Mouse (Mus musculus): ENCODE data around the gene L1td1. TPM values are rescaled to one million over a fixed set of nuclear protein-coding genes. Genes with fewer than 3 reads are reported as not detected.

Gene L1td1
- total and polyA plus RNA-seq, 3 experiments, result not detected

GRCm38 (mm10) chr4:98702201-98702894, 24.2 kb upstream of the L1td1 start:
- no peak overlapping the region for H3K4me2 ChIP-seq (ENCODE audit: insufficient read depth, low read depth, poor library complexity, severe bottlenecking)
- dilution Hi-C loops (cut with MboI; ENCODE audit: extremely low pct_ligation_motif_present, extremely low pct_unique_long_range_greater_than_20kb, low sequenced_read_pairs) (no loop called here), in situ Hi-C loops (cut with MboI; ENCODE audit: low pct_ligation_motif_present, low pct_unique_long_range_greater_than_20kb, low sequenced_read_pairs) (no loop called here)
- H3K27ac ChIP-seq (ENCODE audit: insufficient read depth, low read depth), result no peak overlapping the region
- TF ChIP-seq CTCF (conservative IDR thresholded peaks at IDR 0.05 in 1 of 2, IDR thresholded peaks at IDR 0.05 in 1 of 2; ENCODE audit: low read depth in 2 of 2, low read length in 2 of 2) (no peak), RAD21 (IDR thresholded peaks at IDR 0.05; ENCODE audit: low read depth, low read length) (no peak), GABPA (IDR thresholded peaks at IDR 0.05; ENCODE audit: insufficient replicate concordance, low read depth, low read length) (no peak), CHD1 (IDR thresholded peaks at IDR 0.05; ENCODE audit: low read depth, low read length) (no peak), MAX (IDR thresholded peaks at IDR 0.05; ENCODE audit: low read length) (no peak), NRF1 (IDR thresholded peaks at IDR 0.05; ENCODE audit: low read depth, low read length) (no peak), MXI1 (IDR thresholded peaks at IDR 0.05; ENCODE audit: low read depth, low read length) (no peak), UBTF (IDR thresholded peaks at IDR 0.05; ENCODE audit: low read depth, low read length) (no peak)
- DNase-seq (ENCODE audit: extremely low read depth), result no peak
- no peaks in the 10 kb centered on the region for H3K4me1 ChIP-seq (ENCODE audit: control insufficient read depth in 1 of 2, insufficient read depth in 2 of 2)
- H3K36me3 ChIP-seq (replicated peaks in 1 of 2; ENCODE audit: control insufficient read depth in 1 of 2, insufficient read depth in 1 of 2, low read length in 1 of 2), result no peaks in the 10 kb centered on the region
- no peaks in the 10 kb centered on the region for H3K79me2 ChIP-seq (replicated peaks; ENCODE audit: control insufficient read depth, extremely low read depth, insufficient read depth, poor library complexity, severe bottlenecking)
- H3K4me3 ChIP-seq (replicated peaks in 1 of 3; ENCODE audit: low read depth in 2 of 3, low read length in 2 of 3, poor library complexity in 1 of 3), result no peak overlapping the region
- H3K9me3 ChIP-seq (replicated peaks; ENCODE audit: low read length), result peaks cover 83% of the 10 kb centered on the region
- no peaks in the 10 kb centered on the region for H3K27me3 ChIP-seq (replicated peaks)
- H3K9ac ChIP-seq (ENCODE audit: insufficient read depth, low read depth), result no peak overlapping the region

- no peak overlapping the region for H3K4me3 ChIP-seq (replicated peaks in 1 of 3; ENCODE audit: low read depth in 2 of 3, low read length in 2 of 3, poor library complexity in 1 of 3)
- H3K27ac ChIP-seq (ENCODE audit: insufficient read depth, low read depth), result no peak overlapping the region
- H3K27me3 ChIP-seq (replicated peaks), result no peaks in the 10 kb centered on the region
- no peak for TF ChIP-seq POLR2AphosphoS2 (IDR thresholded peaks at IDR 0.05; ENCODE audit: low read depth, low read length)
- no peak for TF ChIP-seq ZMIZ1 (IDR thresholded peaks at IDR 0.05; ENCODE audit: low read depth, low read length)
- TF ChIP-seq SMC3 (IDR thresholded peaks at IDR 0.05; ENCODE audit: low read depth, low read length), result no peak
- no peak for TF ChIP-seq MYC (IDR thresholded peaks at IDR 0.05; ENCODE audit: low read depth, low read length)
- TF ChIP-seq CHD2 (IDR thresholded peaks at IDR 0.05; ENCODE audit: low read length), result no peak
- no peak for TF ChIP-seq NELFE (IDR thresholded peaks at IDR 0.05; ENCODE audit: low read depth, low read length)
- no peak for TF ChIP-seq USF1 (IDR thresholded peaks at IDR 0.05; ENCODE audit: low read depth, low read length)
- TF ChIP-seq E2F4 (IDR thresholded peaks at IDR 0.05; ENCODE audit: insufficient replicate concordance, low read depth, low read length), result no peak
- no peak for TF ChIP-seq JUN (IDR thresholded peaks at IDR 0.05; ENCODE audit: insufficient read depth, low read depth, low read length)
- no peak for TF ChIP-seq UBTF (IDR thresholded peaks at IDR 0.05; ENCODE audit: low read depth, low read length)
- no peak for TF ChIP-seq KAT2A (IDR thresholded peaks at IDR 0.05; ENCODE audit: insufficient replicate concordance, low read length)
- no peak for TF ChIP-seq CTCF (conservative IDR thresholded peaks at IDR 0.05 in 1 of 2, IDR thresholded peaks at IDR 0.05 in 1 of 2; ENCODE audit: low read depth in 2 of 2, low read length in 2 of 2)
- TF ChIP-seq RCOR1 (conservative IDR thresholded peaks at IDR 0.05; ENCODE audit: low read depth, low read length), result no peak
- TF ChIP-seq POLR2A (IDR thresholded peaks at IDR 0.05; ENCODE audit: low read depth, low read length), result no peak
- TF ChIP-seq SIN3A (IDR thresholded peaks at IDR 0.05; ENCODE audit: low read length), result no peak
- no peak for TF ChIP-seq MXI1 (IDR thresholded peaks at IDR 0.05; ENCODE audit: low read depth, low read length)
- H3K9me3 ChIP-seq (replicated peaks; ENCODE audit: low read length), result peaks cover 60% of the 10 kb centered on the region
- dilution Hi-C loops (cut with MboI; ENCODE audit: extremely low pct_ligation_motif_present, extremely low pct_unique_long_range_greater_than_20kb, low sequenced_read_pairs), result no loop called here
- no peaks in the 10 kb centered on the region for H3K36me3 ChIP-seq (replicated peaks in 1 of 2; ENCODE audit: control insufficient read depth in 1 of 2, insufficient read depth in 1 of 2, low read length in 1 of 2)
- H3K4me1 ChIP-seq (ENCODE audit: control insufficient read depth in 1 of 2, insufficient read depth in 2 of 2), result no peaks in the 10 kb centered on the region
- H3K4me2 ChIP-seq (ENCODE audit: insufficient read depth, low read depth, poor library complexity, severe bottlenecking), result no peak overlapping the region
- DNase-seq (ENCODE audit: extremely low read depth), result no peak
- no peak overlapping the region for H3K9ac ChIP-seq (ENCODE audit: insufficient read depth, low read depth)
- in situ Hi-C loops (cut with MboI; ENCODE audit: low pct_ligation_motif_present, low pct_unique_long_range_greater_than_20kb, low sequenced_read_pairs), result no loop called here
- H3K79me2 ChIP-seq (replicated peaks; ENCODE audit: control insufficient read depth, extremely low read depth, insufficient read depth, poor library complexity, severe bottlenecking), result no peaks in the 10 kb centered on the region
Measured at GRCm38 (mm10) chr4:98710891-98711290, 15.6 kb upstream of the L1td1 start.
